8 mouse cellular contexts compared by ENCODE assay signal in the genomic region with DNA sequence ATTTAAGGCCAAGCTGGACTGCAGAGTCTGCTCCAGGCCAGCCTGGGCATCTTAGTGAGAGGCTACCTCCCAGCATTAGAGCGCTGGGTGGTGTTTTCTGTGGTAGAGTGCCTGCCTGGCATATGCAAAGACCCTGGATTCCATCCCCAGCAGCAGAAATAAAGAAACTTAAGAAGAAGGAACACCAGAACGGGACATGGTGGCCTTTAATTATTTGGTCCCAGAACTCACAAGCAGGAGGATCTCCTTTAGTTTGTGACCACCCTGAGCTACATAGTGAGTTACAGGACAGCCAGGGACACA. TPM values are rescaled to one million over a fixed set of nuclear protein-coding genes. Genes with fewer than 3 reads are reported as not detected.
A peak's percentile ranks its signal among the peaks of the same experiment; 100 is the strongest.
DNase-seq lines count a peak whose midpoint lies in the region; ATAC-seq and TF ChIP-seq lines count a peak whose summit lies in the region.

No protein-coding gene starts in this region.

- DNase-seq in kidney, adult 11 months = no peak
- no peak for DNase-seq in midbrain, postnatal 0 days (ENCODE audit: low spot score)
- DNase-seq in layer of hippocampus, postnatal 10 days (ENCODE audit: low spot score in 2 of 2) = no peak
- no peak for DNase-seq in left cerebral cortex, postnatal 10 days (ENCODE audit: extremely low spot score in 1 of 2, low spot score in 2 of 2)

- ATAC-seq in kidney, embryonic 14.5 days (ENCODE audit: low FRiP score, low TSS enrichment) = no peak
- peak; percentile 0; the same call in 1 of the 2 replicates for ATAC-seq in common myeloid progenitor, adult 5-6 weeks (replicated peaks; ENCODE audit: low read depth, poor library complexity, severe bottlenecking)
- ATAC-seq in hindbrain, embryonic 15.5 days (ENCODE audit: low FRiP score, low read depth) = no peak
- ATAC-seq in midbrain, postnatal 0 days (ENCODE audit: low FRiP score) = no peak
- ATAC-seq in inflammation-experienced regulatory T-cells, adult 6 months = no peak

- no peak for TF ChIP-seq CTCF in midbrain, postnatal 0 days (IDR thresholded peaks at IDR 0.05)

- 0 out of 2 replicates have a peak, but pooled peaks cover 9% of the 10 kb centered on the region for H3K4me1 ChIP-seq in kidney, embryonic 14.5 days (ENCODE audit: control insufficient read depth, insufficient read depth, low read length)
- H3K4me1 ChIP-seq in hindbrain, embryonic 15.5 days (replicated peaks) = peaks cover 32% of the 10 kb centered on the region
- H3K4me1 ChIP-seq in midbrain, postnatal 0 days (ENCODE audit: insufficient read depth, low read length) = peaks cover 10% of the 10 kb centered on the region; the same call in 1 of the 2 replicates

- H3K27me3 ChIP-seq in kidney, embryonic 14.5 days (ENCODE audit: control insufficient read depth, insufficient read depth, low read length) = no peaks in the 10 kb centered on the region
- no peaks in the 10 kb centered on the region for H3K27me3 ChIP-seq in hindbrain, embryonic 15.5 days
- no peaks in the 10 kb centered on the region for H3K27me3 ChIP-seq in midbrain, postnatal 0 days (ENCODE audit: insufficient read depth, low read length)

- peak overlapping the region; percentile 20; the same call in 1 of the 2 replicates for H3K27ac ChIP-seq in kidney, embryonic 14.5 days (ENCODE audit: low read depth, low read length)
- H3K27ac ChIP-seq in hindbrain, embryonic 15.5 days (replicated peaks) = peak overlapping the region; percentile 97
- H3K27ac ChIP-seq in midbrain, postnatal 0 days (ENCODE audit: low read depth, low read length) = peak overlapping the region; percentile 82

- intact Hi-C loops in left cerebral cortex, postnatal 10 days (cut with DNase I) = loop anchor here (5.0 kb wide), 1 partner anchor 256 kb away; no protein-coding TSS in a partner anchor

- peak overlapping the region; percentile 62 for H3K4me2 ChIP-seq in kidney, embryonic 14.5 days (replicated peaks; ENCODE audit: low read depth, low read length)
- peak overlapping the region; percentile 77 for H3K4me2 ChIP-seq in hindbrain, embryonic 15.5 days
- peak overlapping the region; percentile 57 for H3K4me2 ChIP-seq in midbrain, postnatal 0 days (ENCODE audit: low read depth, low read length, poor library complexity, severe bottlenecking)

- 23% methylated on average over 2 of the region's 2 CpGs for WGBS in kidney, embryonic 14.5 days
- WGBS in hindbrain, embryonic 15.5 days = 33% methylated on average over 2 of the region's 2 CpGs
- WGBS in midbrain, postnatal 0 days = 21% methylated on average over 2 of the region's 2 CpGs

- H3K9me3 ChIP-seq in kidney, embryonic 14.5 days (ENCODE audit: control insufficient read depth, low read length) = no peaks in the 10 kb centered on the region
- H3K9me3 ChIP-seq in hindbrain, embryonic 15.5 days = no peaks in the 10 kb centered on the region
- no peaks in the 10 kb centered on the region for H3K9me3 ChIP-seq in midbrain, postnatal 0 days (ENCODE audit: low read length)

- H3K36me3 ChIP-seq in kidney, embryonic 14.5 days (ENCODE audit: control insufficient read depth, insufficient read depth, low read length) = peaks cover 22% of the 10 kb centered on the region
- 0 out of 2 replicates have a peak, but pooled peaks cover 6% of the 10 kb centered on the region for H3K36me3 ChIP-seq in hindbrain, embryonic 15.5 days
- H3K36me3 ChIP-seq in midbrain, postnatal 0 days (ENCODE audit: insufficient read depth, low read length) = peaks cover 10% of the 10 kb centered on the region

- H3K9ac ChIP-seq in kidney, embryonic 14.5 days (ENCODE audit: low read depth, low read length) = peak overlapping the region; percentile 65; the same call in 1 of the 2 replicates
- peak overlapping the region; percentile 58 for H3K9ac ChIP-seq in hindbrain, embryonic 15.5 days
- H3K9ac ChIP-seq in midbrain, postnatal 0 days (replicated peaks; ENCODE audit: low read length, poor library complexity, severe bottlenecking) = 0 out of 2 replicates have a peak overlapping the region, but pooled peaks have one; percentile 24

- peak overlapping the region; percentile 58 for H3K4me3 ChIP-seq in kidney, embryonic 14.5 days (ENCODE audit: low read length)
- peak overlapping the region; percentile 65 for H3K4me3 ChIP-seq in hindbrain, embryonic 15.5 days
- peak overlapping the region; percentile 42 for H3K4me3 ChIP-seq in midbrain, postnatal 0 days (ENCODE audit: low read depth, low read length)

RNA-seq across cellular contexts. Expression of gene Yju2, which starts 0.4 kb away (rescaled TPM):
- polyA plus RNA-seq in kidney, embryonic 14.5 days (2014; fragmentation: Nextera tagmentation; extraction: Ambion mirVana) = 24.3 and 27.9 TPM in 2 replicates
- 23.9 and 28.4 TPM in 2 replicates for total RNA-seq in common myeloid progenitor, adult 5-6 weeks (2017)
- 22.7 and 22.9 TPM in 2 replicates for polyA plus RNA-seq in hindbrain, embryonic 15.5 days (2015; fragmentation: Nextera tagmentation; extraction: Ambion mirVana)
- total RNA-seq in midbrain, postnatal 0 days (2014; rRNA removed) = 9.8 and 10.1 TPM in 2 replicates
- polyA plus RNA-seq in midbrain, postnatal 0 days (2015; fragmentation: Nextera tagmentation; extraction: Ambion mirVana) = 14.6 and 16.1 TPM in 2 replicates
- 10 to 100 TPM; 25.6 to 36.5 (median 33.0) TPM for polyA plus RNA-seq in inflammation-experienced regulatory T-cells, adult 6 months (2017; shearing (Covaris generic))
- total RNA-seq in layer of hippocampus, postnatal 10 days (2021) = 10 to 100 TPM; 15.9 to 16.8 TPM
- 10 to 100 TPM; 12.7 to 16.5 TPM for total RNA-seq in left cerebral cortex, postnatal 10 days (2021)

RNA-seq across cellular contexts. Expression of gene Ebi3, which starts 6.1 kb away (rescaled TPM):
- 2.0 and 2.2 TPM in 2 replicates for polyA plus RNA-seq in kidney, embryonic 14.5 days (2014; fragmentation: Nextera tagmentation; extraction: Ambion mirVana)
- total RNA-seq in common myeloid progenitor, adult 5-6 weeks (2017) = 7.8 and 9.0 TPM in 2 replicates
- polyA plus RNA-seq in hindbrain, embryonic 15.5 days (2015; fragmentation: Nextera tagmentation; extraction: Ambion mirVana) = 5.9 and 6.4 TPM in 2 replicates
- total RNA-seq in midbrain, postnatal 0 days (2014; rRNA removed) = 2.5 and 3.0 TPM in 2 replicates
- polyA plus RNA-seq in midbrain, postnatal 0 days (2015; fragmentation: Nextera tagmentation; extraction: Ambion mirVana) = 7.4 and 8.2 TPM in 2 replicates
- polyA plus RNA-seq in inflammation-experienced regulatory T-cells, adult 6 months (2017; shearing (Covaris generic)) = 10 to 100 TPM; 50.3 to 70.8 (median 50.4) TPM
- total RNA-seq in layer of hippocampus, postnatal 10 days (2021) = 1 to 10 TPM; 3.1 to 3.8 TPM
- 1 to 10 TPM; 2.8 to 4.2 TPM for total RNA-seq in left cerebral cortex, postnatal 10 days (2021)

RNA-seq across cellular contexts. Expression of gene Zfp119b, which starts 9.2 kb away (rescaled TPM):
- polyA plus RNA-seq in kidney, embryonic 14.5 days (2014; fragmentation: Nextera tagmentation; extraction: Ambion mirVana) = 6.8 and 6.9 TPM in 2 replicates
- 3.2 and 3.4 TPM in 2 replicates for total RNA-seq in common myeloid progenitor, adult 5-6 weeks (2017)
- polyA plus RNA-seq in hindbrain, embryonic 15.5 days (2015; fragmentation: Nextera tagmentation; extraction: Ambion mirVana) = 7.5 and 8.3 TPM in 2 replicates
- total RNA-seq in midbrain, postnatal 0 days (2014; rRNA removed) = 2.8 and 3.5 TPM in 2 replicates
- polyA plus RNA-seq in midbrain, postnatal 0 days (2015; fragmentation: Nextera tagmentation; extraction: Ambion mirVana) = 5.7 and 6.6 TPM in 2 replicates
- polyA plus RNA-seq in inflammation-experienced regulatory T-cells, adult 6 months (2017; shearing (Covaris generic)) = 10 to 100 TPM in 2 of 3 experiments, 1 to 10 TPM in 1; 8.1 to 20.3 (median 17.7) TPM
- 1 to 10 TPM; 3.9 to 4.4 TPM for total RNA-seq in layer of hippocampus, postnatal 10 days (2021)
- total RNA-seq in left cerebral cortex, postnatal 10 days (2021) = 1 to 10 TPM; 3.2 to 5.3 TPM

RNA-seq across cellular contexts. Expression of gene Shd, which starts 11.7 kb away (rescaled TPM):
- polyA plus RNA-seq in kidney, embryonic 14.5 days (2014; fragmentation: Nextera tagmentation; extraction: Ambion mirVana) = 22.3 and 27.0 TPM in 2 replicates
- not detected in 2 replicates for total RNA-seq in common myeloid progenitor, adult 5-6 weeks (2017)
- polyA plus RNA-seq in hindbrain, embryonic 15.5 days (2015; fragmentation: Nextera tagmentation; extraction: Ambion mirVana) = 174 and 179 TPM in 2 replicates
- 227 and 253 TPM in 2 replicates for total RNA-seq in midbrain, postnatal 0 days (2014; rRNA removed)
- 172 and 188 TPM in 2 replicates for polyA plus RNA-seq in midbrain, postnatal 0 days (2015; fragmentation: Nextera tagmentation; extraction: Ambion mirVana)
- polyA plus RNA-seq in inflammation-experienced regulatory T-cells, adult 6 months (2017; shearing (Covaris generic)) = under 1 TPM in 1 of 3 experiments, not detected in 2; 0.40 TPM
- 10 to 100 TPM; 53.7 to 55.3 TPM for total RNA-seq in layer of hippocampus, postnatal 10 days (2021)
- total RNA-seq in left cerebral cortex, postnatal 10 days (2021) = 10 to 100 TPM; 50.3 to 57.4 TPM

RNA-seq across cellular contexts. Expression of gene Fsd1, which starts 27.8 kb away (rescaled TPM):
- 20.7 and 25.7 TPM in 2 replicates for polyA plus RNA-seq in kidney, embryonic 14.5 days (2014; fragmentation: Nextera tagmentation; extraction: Ambion mirVana)
- total RNA-seq in common myeloid progenitor, adult 5-6 weeks (2017) = not detected in 2 replicates
- polyA plus RNA-seq in hindbrain, embryonic 15.5 days (2015; fragmentation: Nextera tagmentation; extraction: Ambion mirVana) = 193 and 215 TPM in 2 replicates
- total RNA-seq in midbrain, postnatal 0 days (2014; rRNA removed) = 122 and 129 TPM in 2 replicates
- 188 and 225 TPM in 2 replicates for polyA plus RNA-seq in midbrain, postnatal 0 days (2015; fragmentation: Nextera tagmentation; extraction: Ambion mirVana)
- polyA plus RNA-seq in inflammation-experienced regulatory T-cells, adult 6 months (2017; shearing (Covaris generic)) = under 1 TPM in 1 of 3 experiments, not detected in 2; 0.98 TPM
- 100 to 1,000 TPM in 1 of 2 experiments, 10 to 100 TPM in 1; 98.0 to 101 TPM for total RNA-seq in layer of hippocampus, postnatal 10 days (2021)
- total RNA-seq in left cerebral cortex, postnatal 10 days (2021) = 100 to 1,000 TPM in 1 of 2 experiments, 10 to 100 TPM in 1; 99.7 to 111 TPM

Comparison
In these comparisons a context has a peak if more than half of its experiments do, and no peak if none do; other contexts are left out.
1. H3K27ac ChIP-seq: peak in every context shown above with its lines; median percentile 97 in hindbrain, embryonic 15.5 days; 82 in midbrain, postnatal 0 days; 20 in kidney, embryonic 14.5 days.